Mouse (Mus musculus): Measurements from ENCODE around the gene Fjx1. TPM values are rescaled to one million over a fixed set of nuclear protein-coding genes. Genes with fewer than 3 reads are reported as not detected.
A peak's percentile ranks its signal among the peaks of the same experiment; 100 is the strongest.

Gene Fjx1
- polyA plus RNA-seq, 1 experiment from 2014 or later, result 3.9 TPM

DNA sequence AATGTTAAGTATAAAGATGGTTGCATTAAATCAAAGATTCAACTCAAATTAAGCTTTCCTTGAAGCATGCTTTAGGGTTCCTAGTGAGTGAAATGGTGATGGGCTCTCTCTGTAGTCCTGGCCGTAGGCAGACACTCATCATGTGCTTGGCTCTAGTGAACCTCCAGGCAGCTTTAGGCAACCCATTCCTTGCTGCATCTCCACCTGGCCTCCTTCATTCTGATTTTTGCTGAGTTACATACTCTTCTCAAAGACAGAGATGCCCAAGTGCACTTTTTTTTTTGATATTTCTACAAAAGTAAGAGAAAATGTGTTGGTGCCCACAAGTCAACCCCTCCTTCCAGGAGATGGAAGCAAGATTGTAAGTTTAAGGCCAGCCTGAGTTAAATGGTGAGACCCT lies 2.8 kb upstream of the Fjx1 start:
- H3K9me3 ChIP-seq (replicated peaks; ENCODE audit: control insufficient read depth, low read length), result no peaks in the 10 kb centered on the region
- peaks cover 11% of the 10 kb centered on the region for H3K4me1 ChIP-seq (ENCODE audit: control insufficient read depth, insufficient read depth, low read length)
- WGBS, result 83% methylated on average over 1 of the region's 1 CpGs
- no peak for ATAC-seq (ENCODE audit: insufficient read depth, low FRiP score)
- H3K27me3 ChIP-seq (ENCODE audit: control insufficient read depth, insufficient read depth, low read length), result no peaks in the 10 kb centered on the region
- no peak overlapping the region for H3K4me3 ChIP-seq (replicated peaks; ENCODE audit: low read length)
- no peak overlapping the region for H3K9ac ChIP-seq (ENCODE audit: low read length)
- H3K27ac ChIP-seq (ENCODE audit: low read length), result no peak overlapping the region
- H3K36me3 ChIP-seq (ENCODE audit: control insufficient read depth, insufficient read depth, low read length), result no peaks in the 10 kb centered on the region
- no peak overlapping the region for H3K4me2 ChIP-seq (ENCODE audit: low read depth, low read length)

DNA sequence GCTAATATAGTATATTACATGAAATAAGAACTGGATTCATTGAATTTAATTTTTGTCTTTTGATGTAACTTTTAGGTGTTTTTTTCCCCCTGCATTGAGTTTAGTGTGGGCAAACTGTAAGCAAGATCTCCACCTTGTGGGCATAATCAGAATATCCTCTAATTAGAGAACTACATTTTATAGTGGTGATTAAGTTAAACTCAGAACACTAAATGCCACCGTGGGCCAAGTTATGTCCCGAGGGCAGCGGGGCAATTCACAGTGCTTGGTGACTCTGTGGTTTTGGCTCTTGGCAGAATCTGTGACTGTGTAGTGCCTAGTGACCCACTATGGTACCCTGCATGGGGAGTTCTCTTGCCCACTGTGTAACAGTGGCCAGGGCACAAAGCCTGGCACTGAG lies 1.1 kb upstream of the Fjx1 start:
- Histone ChIP-seq H3K4me1 (ENCODE audit: control insufficient read depth, insufficient read depth, low read length) (peaks cover 15% of the 10 kb centered on the region), H3K27me3 (ENCODE audit: control insufficient read depth, insufficient read depth, low read length) (no peaks in the 10 kb centered on the region), H3K4me2 (ENCODE audit: low read depth, low read length) (no peak overlapping the region), H3K9me3 (replicated peaks; ENCODE audit: control insufficient read depth, low read length) (no peaks in the 10 kb centered on the region), H3K9ac (ENCODE audit: low read length) (no peak overlapping the region), H3K36me3 (ENCODE audit: control insufficient read depth, insufficient read depth, low read length) (no peaks in the 10 kb centered on the region), H3K4me3 (replicated peaks; ENCODE audit: low read length) (no peak overlapping the region), H3K27ac (ENCODE audit: low read length) (no peak overlapping the region)
- ATAC-seq (ENCODE audit: insufficient read depth, low FRiP score), result no peak
- 29% methylated on average over 3 of the region's 3 CpGs for WGBS

DNA sequence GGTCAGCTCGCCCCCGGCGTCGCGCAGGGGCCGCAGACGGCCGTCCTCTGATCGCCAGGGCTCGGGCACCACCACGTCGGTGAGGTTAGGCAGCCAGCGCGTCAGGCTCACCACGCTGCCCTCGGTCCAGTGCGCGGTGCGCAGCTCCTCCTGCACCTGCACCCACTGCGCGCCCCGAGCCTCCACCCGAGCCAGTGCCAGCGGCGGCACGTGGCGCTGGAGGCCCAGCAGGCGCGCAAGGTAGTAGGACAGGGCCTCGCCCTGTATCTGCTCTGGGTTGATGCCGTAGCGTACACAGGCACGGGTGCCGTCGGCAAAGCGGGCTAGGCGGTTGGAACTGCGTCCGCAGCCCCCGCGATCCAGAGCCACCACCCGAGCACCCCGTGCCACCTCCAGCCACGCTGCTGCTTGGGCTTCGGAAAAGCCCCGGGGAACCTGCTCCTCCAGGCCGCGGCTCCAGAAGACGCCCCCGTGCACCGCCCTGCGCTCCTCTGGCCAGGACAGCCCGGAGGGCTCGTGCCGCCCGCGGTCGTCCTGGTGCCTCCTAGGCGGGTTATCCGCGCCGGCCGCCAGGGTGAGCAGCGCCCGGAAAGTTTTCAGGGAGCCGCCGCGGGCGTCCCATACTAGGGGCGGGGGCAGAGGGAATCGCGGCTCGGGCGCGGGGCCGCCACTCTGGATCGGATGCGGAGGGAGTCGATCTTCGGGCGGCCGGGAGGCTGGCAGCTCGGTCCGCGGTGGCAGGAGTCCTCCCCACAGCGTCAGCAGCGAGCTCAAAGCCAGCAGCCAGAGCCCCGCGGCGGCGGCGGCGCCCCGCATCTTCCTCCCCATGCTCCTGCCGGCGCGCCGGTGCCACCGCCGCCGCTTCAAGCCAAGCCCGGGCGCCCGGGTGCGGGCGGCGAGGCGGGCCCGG lies 1.3 kb downstream of the Fjx1 start:
- H3K9ac ChIP-seq (ENCODE audit: low read length), result peak overlapping the region; percentile 90
- H3K9me3 ChIP-seq (replicated peaks; ENCODE audit: control insufficient read depth, low read length), result no peaks in the 10 kb centered on the region
- ATAC-seq (ENCODE audit: insufficient read depth, low FRiP score), result peak; percentile 61
- H3K36me3 ChIP-seq (ENCODE audit: control insufficient read depth, insufficient read depth, low read length), result no peaks in the 10 kb centered on the region
- H3K27me3 ChIP-seq (ENCODE audit: control insufficient read depth, insufficient read depth, low read length), result no peaks in the 10 kb centered on the region
- H3K27ac ChIP-seq (ENCODE audit: low read length), result peak overlapping the region; percentile 83
- H3K4me1 ChIP-seq (ENCODE audit: control insufficient read depth, insufficient read depth, low read length), result peaks cover 21% of the 10 kb centered on the region
- H3K4me3 ChIP-seq (replicated peaks; ENCODE audit: low read length), result peak overlapping the region; percentile 75
- WGBS, result under 1% methylated on average over 109 of the region's 109 CpGs
- H3K4me2 ChIP-seq (ENCODE audit: low read depth, low read length), result peak overlapping the region; percentile 93

DNA sequence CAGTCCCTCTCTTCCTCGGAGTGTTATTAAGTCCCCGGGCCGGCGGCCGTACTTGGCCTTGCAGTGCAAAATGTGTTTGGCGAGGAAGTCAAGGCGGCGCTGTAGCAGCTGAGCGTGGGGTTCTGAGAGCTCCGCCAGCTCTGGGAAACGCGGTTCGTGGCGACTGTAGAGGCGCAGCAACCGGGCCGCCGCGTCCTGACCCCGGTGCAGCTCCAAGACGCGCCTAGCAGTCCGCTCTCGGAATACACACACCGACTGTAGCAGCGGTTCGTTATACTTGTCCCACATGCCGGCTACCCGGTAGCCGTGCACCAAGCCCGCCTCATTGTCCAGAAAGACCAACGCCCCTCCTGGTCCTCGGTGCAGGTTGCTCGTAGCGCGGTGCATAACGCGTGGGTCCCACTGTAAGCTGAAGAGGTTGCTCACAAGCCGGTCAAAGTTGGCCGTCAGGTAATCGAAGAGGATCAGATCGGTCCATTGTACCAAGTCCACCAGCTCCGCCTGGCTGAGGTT lies 2.0 kb downstream of the Fjx1 start:
- H3K4me2 ChIP-seq (ENCODE audit: low read depth, low read length), result peak overlapping the region; percentile 93
- peak; percentile 15; the same call in 1 of the 2 replicates for ATAC-seq (ENCODE audit: insufficient read depth, low FRiP score)
- H3K4me3 ChIP-seq (replicated peaks; ENCODE audit: low read length), result peak overlapping the region; percentile 75
- no peaks in the 10 kb centered on the region for H3K27me3 ChIP-seq (ENCODE audit: control insufficient read depth, insufficient read depth, low read length)
- no peaks in the 10 kb centered on the region for H3K36me3 ChIP-seq (ENCODE audit: control insufficient read depth, insufficient read depth, low read length)
- peak overlapping the region; percentile 90 for H3K9ac ChIP-seq (ENCODE audit: low read length)
- under 1% methylated on average over 43 of the region's 43 CpGs for WGBS
- no peaks in the 10 kb centered on the region for H3K9me3 ChIP-seq (replicated peaks; ENCODE audit: control insufficient read depth, low read length)
- H3K4me1 ChIP-seq (ENCODE audit: control insufficient read depth, insufficient read depth, low read length), result peaks cover 21% of the 10 kb centered on the region
- 0 out of 2 replicates have a peak overlapping the region, but pooled peaks have one; percentile 83 for H3K27ac ChIP-seq (ENCODE audit: low read length)

DNA sequence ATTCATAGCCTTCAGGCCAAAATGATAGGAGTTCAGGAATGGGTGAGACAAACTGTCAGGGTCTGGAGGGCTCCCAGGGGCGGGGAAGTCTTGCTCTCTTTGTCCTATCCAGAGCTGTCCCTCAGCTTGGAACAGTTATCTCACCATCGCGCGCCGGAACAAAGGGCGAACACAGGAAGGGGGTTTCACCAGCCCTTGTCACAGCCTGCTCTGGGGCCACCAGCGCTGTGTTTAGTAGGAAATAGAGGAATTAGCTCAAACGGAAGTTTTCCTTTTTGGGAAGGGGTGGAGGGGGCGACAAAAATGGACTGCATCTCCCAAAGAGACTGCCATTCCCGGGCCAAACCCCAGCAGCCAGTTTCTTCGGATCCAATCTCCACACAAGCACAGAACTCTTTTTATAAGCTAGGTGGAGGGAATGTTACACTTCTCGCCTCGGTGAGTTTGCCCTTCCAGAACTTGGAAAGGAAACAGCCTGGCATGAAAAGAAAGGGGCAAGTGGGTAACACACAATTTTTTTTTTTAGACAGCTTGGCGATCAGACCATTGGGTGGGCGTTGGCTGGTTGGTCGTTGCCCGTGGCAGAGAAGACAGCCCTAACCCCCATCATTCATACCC lies 2.6 kb downstream of the Fjx1 start:
- Histone ChIP-seq H3K27ac (ENCODE audit: low read length) (no peak overlapping the region), H3K4me1 (ENCODE audit: control insufficient read depth, insufficient read depth, low read length) (peaks cover 21% of the 10 kb centered on the region), H3K4me2 (ENCODE audit: low read depth, low read length) (peak overlapping the region; percentile 93), H3K36me3 (ENCODE audit: control insufficient read depth, insufficient read depth, low read length) (no peaks in the 10 kb centered on the region), H3K9ac (ENCODE audit: low read length) (peak overlapping the region; percentile 90), H3K4me3 (replicated peaks; ENCODE audit: low read length) (peak overlapping the region; percentile 75), H3K9me3 (replicated peaks; ENCODE audit: control insufficient read depth, low read length) (no peaks in the 10 kb centered on the region), H3K27me3 (ENCODE audit: control insufficient read depth, insufficient read depth, low read length) (no peaks in the 10 kb centered on the region)
- 6% methylated on average over 17 of the region's 17 CpGs for WGBS
- ATAC-seq (ENCODE audit: insufficient read depth, low FRiP score), result no peak

DNA sequence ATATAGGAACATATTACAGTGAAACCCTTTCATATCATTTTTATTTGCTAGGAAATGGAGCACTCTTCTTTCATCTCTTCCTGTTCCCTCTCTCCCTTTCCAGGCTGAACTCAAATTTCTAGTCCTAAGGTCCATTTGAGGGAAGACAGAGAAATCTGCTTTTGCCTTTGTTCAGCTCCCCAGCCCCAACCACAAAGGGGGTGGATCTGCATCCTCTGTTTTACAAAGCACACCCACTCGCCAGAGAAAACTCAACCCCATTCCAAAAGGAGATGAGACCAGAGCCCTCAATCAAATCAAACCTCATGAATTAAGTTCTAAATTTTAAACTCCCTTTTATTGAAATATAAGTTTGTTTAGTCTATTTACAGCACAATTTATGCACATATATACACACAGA lies 3.2 kb downstream of the Fjx1 start:
- Histone ChIP-seq H3K4me3 (replicated peaks; ENCODE audit: low read length) (no peak overlapping the region), H3K36me3 (ENCODE audit: control insufficient read depth, insufficient read depth, low read length) (no peaks in the 10 kb centered on the region), H3K27ac (ENCODE audit: low read length) (no peak overlapping the region), H3K9ac (ENCODE audit: low read length) (no peak overlapping the region), H3K4me2 (ENCODE audit: low read depth, low read length) (no peak overlapping the region), H3K27me3 (ENCODE audit: control insufficient read depth, insufficient read depth, low read length) (no peaks in the 10 kb centered on the region), H3K9me3 (replicated peaks; ENCODE audit: control insufficient read depth, low read length) (no peaks in the 10 kb centered on the region), H3K4me1 (ENCODE audit: control insufficient read depth, insufficient read depth, low read length) (peaks cover 21% of the 10 kb centered on the region)
- ATAC-seq (ENCODE audit: insufficient read depth, low FRiP score), result no peak
- WGBS, result 80% methylated on average over 1 of the region's 1 CpGs

DNA sequence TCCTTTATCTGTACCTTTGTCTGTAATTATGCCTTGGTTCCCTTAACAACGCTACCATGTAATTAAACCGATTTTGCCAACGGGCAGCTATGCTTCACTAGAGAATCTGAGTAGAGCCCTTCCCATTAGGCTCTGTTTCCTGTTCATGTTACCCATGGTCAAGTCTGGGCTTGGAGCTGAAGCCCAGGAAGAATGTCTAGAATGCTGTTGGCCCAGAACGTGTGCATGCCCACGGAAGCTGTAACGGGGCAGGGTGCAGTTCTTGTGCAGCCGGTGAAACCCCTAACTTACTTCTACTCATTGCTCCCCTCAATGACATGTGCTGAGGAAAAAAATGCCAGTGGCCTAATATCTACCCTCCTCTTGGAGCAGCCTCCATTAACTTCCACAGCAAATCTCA lies 4.5 kb downstream of the Fjx1 start:
- Histone ChIP-seq H3K9me3 (replicated peaks; ENCODE audit: control insufficient read depth, low read length) (no peaks in the 10 kb centered on the region), H3K27me3 (ENCODE audit: control insufficient read depth, insufficient read depth, low read length) (no peaks in the 10 kb centered on the region), H3K9ac (ENCODE audit: low read length) (no peak overlapping the region), H3K27ac (ENCODE audit: low read length) (no peak overlapping the region), H3K4me2 (ENCODE audit: low read depth, low read length) (no peak overlapping the region), H3K4me3 (replicated peaks; ENCODE audit: low read length) (no peak overlapping the region), H3K36me3 (ENCODE audit: control insufficient read depth, insufficient read depth, low read length) (no peaks in the 10 kb centered on the region), H3K4me1 (ENCODE audit: control insufficient read depth, insufficient read depth, low read length) (peaks cover 21% of the 10 kb centered on the region)
- 77% methylated on average over 7 of the region's 7 CpGs for WGBS
- ATAC-seq (ENCODE audit: insufficient read depth, low FRiP score), result no peak

DNA sequence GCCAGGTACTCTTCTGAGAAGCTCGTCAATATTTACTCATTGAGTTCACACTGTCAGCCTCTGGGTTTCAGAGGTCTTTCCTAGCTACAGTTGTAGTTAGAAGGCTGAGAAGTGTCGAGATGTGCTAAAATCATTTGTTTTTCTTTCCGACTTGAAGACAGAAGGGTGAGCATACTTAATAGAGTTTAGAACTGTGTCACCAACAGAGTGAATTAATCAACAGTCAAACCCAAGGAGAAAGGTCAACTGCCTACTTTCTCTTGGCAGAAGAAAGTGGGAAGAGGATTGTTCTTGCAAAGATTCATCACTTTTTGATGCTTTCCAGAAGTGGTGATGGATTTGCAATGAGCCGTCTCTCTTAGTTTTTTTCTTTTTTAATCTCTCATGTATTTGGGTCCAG lies 5.4 kb downstream of the Fjx1 start:
- H3K36me3 ChIP-seq (ENCODE audit: control insufficient read depth, insufficient read depth, low read length), result no peaks in the 10 kb centered on the region
- ATAC-seq (ENCODE audit: insufficient read depth, low FRiP score), result no peak
- H3K9ac ChIP-seq (ENCODE audit: low read length), result no peak overlapping the region
- H3K9me3 ChIP-seq (replicated peaks; ENCODE audit: control insufficient read depth, low read length), result no peaks in the 10 kb centered on the region
- WGBS, result 41% methylated on average over 4 of the region's 4 CpGs
- H3K27me3 ChIP-seq (ENCODE audit: control insufficient read depth, insufficient read depth, low read length), result no peaks in the 10 kb centered on the region
- H3K27ac ChIP-seq (ENCODE audit: low read length), result no peak overlapping the region
- H3K4me2 ChIP-seq (ENCODE audit: low read depth, low read length), result no peak overlapping the region
- H3K4me3 ChIP-seq (replicated peaks; ENCODE audit: low read length), result no peak overlapping the region
- H3K4me1 ChIP-seq (ENCODE audit: control insufficient read depth, insufficient read depth, low read length), result peaks cover 16% of the 10 kb centered on the region

DNA sequence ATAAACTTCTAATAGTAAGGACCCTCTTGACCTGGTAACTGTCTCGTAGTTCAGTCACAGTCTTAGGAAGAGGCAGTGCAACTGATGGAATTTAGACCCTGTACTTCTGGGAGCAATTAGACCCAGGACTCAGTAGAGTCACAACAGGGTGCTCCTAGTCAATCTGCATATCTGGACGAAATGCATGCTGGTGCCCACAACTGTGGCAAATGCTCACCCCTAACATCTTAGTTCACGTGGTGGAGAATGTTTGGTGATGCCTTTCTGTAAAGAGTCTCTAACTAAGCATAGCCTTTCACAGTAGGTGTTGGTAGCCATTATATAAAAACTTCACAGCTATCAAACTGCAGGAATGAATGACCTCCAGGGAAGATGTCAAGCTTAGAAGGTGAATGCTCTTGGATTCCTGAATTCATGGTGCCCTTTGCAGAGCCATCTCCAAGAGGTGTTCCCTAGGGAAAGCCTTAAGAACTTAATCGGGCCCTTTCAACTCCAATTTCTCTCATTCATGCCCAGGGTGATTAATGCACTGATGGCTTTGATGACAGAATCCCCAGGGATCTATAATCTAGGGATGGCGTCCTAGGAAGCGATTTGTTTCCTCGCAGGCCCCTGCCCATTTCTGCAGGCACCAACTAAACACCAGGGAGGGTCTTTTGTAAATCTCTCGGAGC lies 14.8 kb downstream of the Fjx1 start:
- no peak overlapping the region for H3K4me2 ChIP-seq (ENCODE audit: low read depth, low read length)
- no peak overlapping the region for H3K9ac ChIP-seq (ENCODE audit: low read length)
- H3K4me3 ChIP-seq (replicated peaks; ENCODE audit: low read length), result no peak overlapping the region
- H3K9me3 ChIP-seq (replicated peaks; ENCODE audit: control insufficient read depth, low read length), result no peaks in the 10 kb centered on the region
- 0 out of 2 replicates have a peak, but pooled peaks cover 7% of the 10 kb centered on the region for H3K27me3 ChIP-seq (ENCODE audit: control insufficient read depth, insufficient read depth, low read length)
- 61% methylated on average over 8 of the region's 8 CpGs for WGBS
- no peak overlapping the region for H3K27ac ChIP-seq (ENCODE audit: low read length)
- no peaks in the 10 kb centered on the region for H3K4me1 ChIP-seq (ENCODE audit: control insufficient read depth, insufficient read depth, low read length)
- ATAC-seq (ENCODE audit: insufficient read depth, low FRiP score), result no peak
- H3K36me3 ChIP-seq (ENCODE audit: control insufficient read depth, insufficient read depth, low read length), result no peaks in the 10 kb centered on the region

All from stomach, embryonic 16.5 days (tissue).